Mouse (Mus musculus) effector memory CD4-positive, alpha-beta T cell, adult 5 months (primary cell): ENCODE measurements around the gene Sowaha. TPM values are rescaled to one million over a fixed set of nuclear protein-coding genes. Genes with fewer than 3 reads are reported as not detected.

ENCODE experiments used
- polyA plus RNA-seq: library from polyadenylated mRNA; unstranded; fragments of 100-300 nt; shearing (Covaris generic); gene quantifications from one replicate; pipeline ENCODE4 v1.2.1, GENCODE M21; 2017

Gene Sowaha
- not detected for polyA plus RNA-seq

DNA sequence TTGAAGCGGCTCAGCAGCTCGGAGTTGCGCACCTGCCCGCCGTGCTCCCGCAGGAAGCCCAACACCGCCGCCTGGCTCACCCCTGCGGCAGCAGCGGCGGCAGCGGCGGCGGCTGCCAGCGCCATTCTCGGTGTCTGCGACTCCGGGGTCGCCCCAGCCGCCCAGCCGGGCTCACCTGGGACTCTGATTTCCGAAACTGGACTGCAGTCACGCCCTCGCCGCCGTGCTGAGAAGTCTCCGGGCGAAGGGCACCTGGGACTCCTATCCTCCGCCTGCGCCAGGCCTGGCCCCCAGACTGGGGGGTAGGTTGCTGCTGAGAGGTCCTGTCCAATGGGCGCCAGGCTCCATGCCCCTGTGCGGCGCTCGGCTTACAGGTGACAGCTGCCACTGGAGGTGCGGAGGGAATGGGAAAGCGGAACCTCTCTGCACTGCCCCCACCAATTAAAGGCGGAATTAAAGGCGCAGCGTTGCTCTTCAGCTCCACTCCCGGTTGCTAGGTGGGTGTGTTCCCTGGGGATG, at the start of gene Sowaha, which contains the start of gene Gm9945:
Sowaha (minus strand) TSS at position 492 of the 519 bp plus-strand sequence.
Gm9945 (plus strand) TSS at position 384 of the 519 bp plus-strand sequence.

DNA sequence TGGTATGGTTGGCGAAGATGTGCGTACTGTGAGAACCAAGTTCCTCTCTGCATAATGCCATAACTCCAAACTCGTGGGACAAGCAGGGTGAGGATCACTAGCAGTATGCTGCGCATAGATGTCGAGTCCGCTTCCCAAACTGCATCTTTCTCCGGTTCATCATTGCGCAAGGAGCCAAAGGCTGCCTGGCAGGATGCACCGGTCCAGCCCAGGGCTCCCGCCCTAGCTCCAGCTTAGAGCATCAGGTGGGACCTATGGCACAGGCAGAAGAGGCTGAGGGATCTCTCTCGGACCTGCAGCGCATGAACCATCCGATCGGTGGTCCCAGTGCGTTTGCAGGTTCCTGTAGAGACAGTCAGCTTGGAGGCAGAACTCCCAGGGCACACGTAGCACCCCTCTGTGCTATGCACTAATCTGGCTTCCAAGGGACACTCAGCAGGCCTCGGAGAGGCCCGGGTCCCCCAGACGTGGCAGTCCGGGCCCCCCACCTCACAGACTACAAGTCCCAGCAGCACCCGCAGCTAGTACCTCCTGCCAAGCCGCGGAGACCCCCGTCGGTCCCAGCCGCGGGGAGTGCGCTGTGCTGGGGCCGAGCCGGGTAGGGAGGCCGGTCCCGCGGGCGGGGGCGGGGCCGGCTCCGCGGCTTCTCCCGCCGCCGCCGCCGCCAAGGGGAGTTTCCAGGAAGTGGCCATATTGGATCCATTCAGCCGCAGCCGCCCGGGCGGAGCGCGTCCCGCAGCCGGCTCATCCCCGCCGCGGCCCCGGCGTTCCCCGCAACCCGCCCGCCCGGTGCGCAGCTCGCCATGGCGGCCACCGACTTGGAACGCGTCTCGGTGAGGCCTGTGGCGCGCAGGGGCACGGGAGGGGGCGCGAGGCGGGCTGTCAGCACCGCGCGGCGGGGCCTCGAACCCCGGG, 39.4 kb upstream of the Sowaha start, which contains the start of gene Sept8:
Sept8 (plus strand) TSS at position 51 of the 915 bp plus-strand sequence.

DNA sequence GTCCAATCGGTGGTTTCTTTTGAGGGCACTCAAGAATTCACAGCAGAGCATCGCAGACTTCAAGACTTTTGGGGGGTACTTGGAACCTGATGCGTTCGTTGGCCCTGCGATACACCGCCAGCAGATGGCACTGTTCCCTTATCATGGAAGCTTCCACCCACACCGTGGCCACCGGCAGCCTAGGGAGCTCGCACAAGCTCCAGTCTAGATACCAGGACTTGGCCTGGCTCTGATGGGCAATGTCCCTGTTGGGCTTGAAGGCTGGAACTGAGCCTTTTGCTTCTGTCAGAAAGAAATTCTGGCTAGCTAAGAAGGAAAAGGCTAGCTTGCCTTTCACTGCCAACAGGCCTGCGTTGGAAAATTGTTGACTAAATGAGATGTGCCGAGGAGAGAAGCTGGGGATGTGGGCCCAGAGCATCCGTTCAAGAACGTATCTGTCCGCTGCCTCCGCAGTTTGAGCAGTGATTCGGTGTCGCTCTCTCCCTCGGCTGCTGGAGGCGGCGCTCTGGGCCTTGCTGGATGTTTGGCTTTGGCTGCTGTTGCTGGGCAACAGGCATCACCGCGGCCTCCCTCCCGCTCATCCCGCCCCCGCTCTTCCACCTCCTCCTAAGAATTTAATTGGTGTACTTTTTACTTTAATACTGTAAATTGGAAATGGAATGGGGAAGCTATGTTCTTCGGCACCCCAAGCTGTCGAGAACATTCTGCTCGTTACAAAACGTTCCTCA, 9.9 kb downstream of the Sowaha start, which contains the start of gene Gm9837:
Gm9837 (minus strand) TSS at position 512 of the 728 bp plus-strand sequence.

DNA sequence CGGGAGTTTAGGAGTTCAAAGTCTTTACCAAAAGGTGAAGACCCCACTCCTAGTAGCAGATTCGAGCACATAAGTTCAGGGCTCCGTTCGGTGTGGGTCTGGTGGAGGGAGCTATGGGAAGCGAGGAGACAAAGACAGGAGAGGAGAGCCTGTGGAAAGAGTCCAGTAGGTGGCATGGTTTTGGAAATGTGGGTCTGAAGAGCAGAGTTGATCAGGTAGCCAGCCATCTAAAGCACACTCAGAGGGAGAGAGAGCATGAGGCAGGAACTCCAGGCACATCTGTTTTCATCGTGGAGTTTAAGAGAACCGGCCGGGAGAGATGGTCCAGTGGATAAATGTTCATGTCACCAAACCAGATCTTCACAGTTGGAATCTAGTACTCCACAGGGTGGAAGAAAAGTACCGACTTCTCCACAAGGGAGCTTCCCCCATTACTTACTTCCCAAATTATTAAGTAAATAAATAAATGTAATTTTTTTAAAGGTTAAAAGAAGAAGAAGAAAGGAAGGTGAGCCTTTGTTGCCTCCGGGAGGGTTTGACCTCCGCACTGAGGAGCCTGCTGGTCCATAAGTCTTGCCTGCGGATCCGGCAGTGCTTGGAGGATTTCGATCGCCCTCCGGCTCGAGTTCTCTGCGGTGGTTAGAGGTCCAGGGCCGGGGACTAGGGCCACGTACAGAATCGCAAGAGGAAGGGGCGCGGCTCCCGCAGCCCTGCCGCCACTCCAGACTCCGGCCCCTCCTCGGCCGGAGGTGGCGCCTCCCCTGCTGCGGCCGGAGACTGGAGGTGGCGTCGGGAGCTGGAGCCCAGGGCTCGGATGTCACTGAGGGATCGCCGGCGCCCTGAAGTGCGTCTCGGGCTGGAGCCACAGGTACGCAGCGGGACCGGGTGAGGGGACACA, 23.4 kb downstream of the Sowaha start, which contains the start of the genes Gm10447 and Shroom1:
Gm10447 (minus strand) TSS at position 637 of the 898 bp plus-strand sequence.
Shroom1 (plus strand) TSS at position 732 of the 898 bp plus-strand sequence.

DNA sequence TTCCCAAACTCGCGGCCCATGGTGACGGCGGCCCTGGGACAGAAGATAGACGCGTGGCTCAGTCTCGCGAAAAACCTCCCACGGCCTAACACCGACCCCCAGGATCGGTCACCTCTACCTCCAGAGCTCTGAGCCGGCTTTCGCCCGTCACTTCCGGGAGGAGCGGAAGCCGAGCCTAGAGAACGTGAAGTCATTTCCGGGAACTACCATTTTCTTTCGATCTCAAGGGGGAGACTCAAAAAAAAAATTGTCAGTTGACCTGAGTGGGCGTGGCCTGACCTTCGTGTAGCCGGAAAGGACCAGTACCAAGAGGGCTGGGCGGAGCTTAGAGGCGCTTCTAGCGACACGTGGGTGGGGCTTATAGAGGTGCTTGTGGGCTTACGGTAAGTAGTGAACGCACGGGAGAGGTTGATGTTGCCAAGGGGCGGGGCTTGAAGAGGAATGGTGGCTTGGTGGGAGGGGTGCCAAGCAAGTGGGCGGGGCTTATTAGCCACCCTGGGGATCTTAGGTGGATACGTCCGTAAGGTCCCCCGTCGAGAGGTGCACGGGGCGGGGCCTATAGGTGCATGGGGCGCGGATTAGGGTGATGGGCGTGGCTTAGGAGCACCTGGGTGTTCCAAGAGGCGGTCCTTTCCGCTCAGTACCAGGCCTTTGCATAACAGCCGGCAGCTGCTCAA, 49.3 kb downstream of the Sowaha start, which contains the start of the genes Uqcrq and Gdf9:
Uqcrq (minus strand) TSS at position 162 of the 677 bp plus-strand sequence.
Gdf9 (plus strand) TSS at position 354 of the 677 bp plus-strand sequence.

Other genes starting within 250 kb of the Sowaha start
- gene Hspa4, start 179.8 kb downstream of the Sowaha start, polyA plus RNA-seq = 224 TPM
- gene Zcchc10, start 155.6 kb downstream of the Sowaha start, polyA plus RNA-seq = 27.0 TPM
- gene Aff4, start 129.4 kb downstream of the Sowaha start, polyA plus RNA-seq = 478 TPM
- gene Leap2, start 57.1 kb downstream of the Sowaha start, polyA plus RNA-seq = not detected
- 203 TPM for gene Uqcrq, start 49.4 kb downstream of the Sowaha start, polyA plus RNA-seq
- gene Gdf9, start 49.3 kb downstream of the Sowaha start, polyA plus RNA-seq = 0.30 TPM
- 0.16 TPM for gene Gm10447, start 23.2 kb downstream of the Sowaha start, polyA plus RNA-seq
- gene Shroom1, start 23.1 kb downstream of the Sowaha start, polyA plus RNA-seq = 0.12 TPM
- gene Gm9837, start 9.8 kb downstream of the Sowaha start, polyA plus RNA-seq = not detected
- not detected for gene Gm9945, start 108 bp downstream of the Sowaha start, polyA plus RNA-seq
- gene Sept8, start 39.0 kb upstream of the Sowaha start, polyA plus RNA-seq = 1.9 TPM
- 7.1 TPM for gene Kif3a, start 87.1 kb upstream of the Sowaha start, polyA plus RNA-seq
- 5.4 TPM for gene Il4, start 138.4 kb upstream of the Sowaha start, polyA plus RNA-seq
- not detected for gene Il13, start 154.4 kb upstream of the Sowaha start, polyA plus RNA-seq
- gene Rad50, start 227.0 kb upstream of the Sowaha start, polyA plus RNA-seq = 26.1 TPM
- gene Il5, start 240.5 kb upstream of the Sowaha start, polyA plus RNA-seq = not detected